Mouse (Mus musculus) megakaryocyte progenitor cell, adult 5-6 weeks (primary cell): ENCODE data around the gene Aldh3b2. TPM values are rescaled to one million over a fixed set of nuclear protein-coding genes. Genes with fewer than 3 reads are reported as not detected.

ENCODE experiments used
- ATAC-seq: replicated peaks from 2 replicates; pipeline ENCODE4 v1.8.0; 2016; ENCODE audit warnings: mild to moderate bottlenecking, moderate TSS enrichment, inconsistent platforms; ENCODE audit not compliant: poor library complexity
- total RNA-seq, 2 experiments: library from RNA; stranded (forward) in 1 of 2; stranded (reverse) in 1 of 2; fragments of 157-497, 149-512 nt in 1 of 2; fragments of 200-1000 nt in 1 of 2; gene quantifications; 2 replicates each; pipeline versions ENCODE4 v1.2.3 to v1.2.4; 2015 to 2017

The Aldh3b2 gene
- total RNA-seq, 2 experiments from 2014 or later: 0.25 TPM; not detected in 1

DNA sequence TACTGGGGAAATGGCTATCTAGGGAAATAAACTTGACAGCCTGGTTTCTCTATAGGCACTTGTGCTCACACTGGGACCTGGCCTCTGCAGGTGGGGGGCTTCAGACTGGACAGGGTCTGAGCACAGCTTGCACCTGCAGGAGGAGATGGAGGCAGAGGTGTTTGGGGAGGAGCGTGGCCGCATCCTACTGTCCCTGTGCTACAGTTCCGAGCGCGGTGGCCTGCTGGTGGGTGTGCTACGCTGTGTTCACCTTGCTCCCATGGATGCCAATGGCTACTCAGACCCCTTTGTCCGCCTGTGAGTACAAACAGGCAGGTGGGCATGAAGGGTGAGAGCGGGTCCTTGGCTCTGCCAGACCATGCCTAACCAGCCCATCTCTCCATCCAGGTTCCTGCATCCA is 33.8 kb downstream of the Aldh3b2 start:
- ATAC-seq: no peak

DNA sequence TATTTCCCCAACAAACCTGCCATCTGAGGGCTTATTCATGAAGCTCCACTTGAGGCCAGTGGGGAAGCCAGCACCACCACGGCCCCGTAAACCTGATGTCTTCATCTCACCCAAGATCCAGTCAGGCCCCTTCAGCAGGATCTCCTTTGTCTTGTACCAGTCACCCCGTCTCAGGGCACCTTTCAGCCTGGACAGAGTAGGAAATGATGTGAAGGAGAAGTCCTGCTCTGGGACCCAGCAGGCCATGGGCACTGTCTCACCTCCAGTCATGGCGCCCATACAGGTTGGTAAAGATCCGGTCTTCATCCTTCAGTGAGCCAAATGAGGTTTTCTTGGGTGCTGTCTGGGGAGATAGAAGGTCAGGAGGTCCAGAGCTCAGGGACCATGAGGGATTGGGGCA is 39.0 kb downstream of the Aldh3b2 start:
- ATAC-seq: no peak

DNA sequence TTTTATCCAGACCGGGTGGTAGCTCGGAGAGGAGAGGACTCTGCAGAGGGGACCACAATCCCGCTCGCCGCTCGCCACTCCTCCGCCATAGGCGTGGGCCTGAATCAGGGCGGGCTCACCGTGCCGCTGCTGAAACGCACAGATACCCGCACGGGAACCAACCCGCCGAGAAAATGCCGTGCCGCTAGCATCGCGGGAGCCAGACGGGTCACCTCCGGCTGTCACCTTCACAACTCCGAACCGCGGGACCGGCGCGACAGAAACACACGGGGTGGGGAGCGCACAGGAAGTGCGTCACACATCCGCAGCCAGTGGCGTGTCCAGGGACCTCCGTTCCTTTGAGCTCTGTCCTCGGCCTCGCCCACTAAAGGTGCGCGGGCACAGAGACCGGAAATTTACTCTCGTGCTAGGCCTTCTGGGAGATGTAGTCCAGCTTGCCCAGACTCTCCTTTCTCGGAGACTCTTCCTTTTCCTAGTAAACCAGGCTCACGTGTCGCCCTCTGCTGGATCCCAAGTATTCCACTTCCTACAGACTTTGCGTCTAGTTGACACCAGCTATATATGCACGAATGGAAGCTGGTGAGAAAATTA is 40.4 kb downstream of the Aldh3b2 start, which contains the start of gene Ndufv1:
Ndufv1 (minus strand) TSS at position 375 of the 591 bp plus-strand sequence.
- peak; percentile 96 for ATAC-seq

DNA sequence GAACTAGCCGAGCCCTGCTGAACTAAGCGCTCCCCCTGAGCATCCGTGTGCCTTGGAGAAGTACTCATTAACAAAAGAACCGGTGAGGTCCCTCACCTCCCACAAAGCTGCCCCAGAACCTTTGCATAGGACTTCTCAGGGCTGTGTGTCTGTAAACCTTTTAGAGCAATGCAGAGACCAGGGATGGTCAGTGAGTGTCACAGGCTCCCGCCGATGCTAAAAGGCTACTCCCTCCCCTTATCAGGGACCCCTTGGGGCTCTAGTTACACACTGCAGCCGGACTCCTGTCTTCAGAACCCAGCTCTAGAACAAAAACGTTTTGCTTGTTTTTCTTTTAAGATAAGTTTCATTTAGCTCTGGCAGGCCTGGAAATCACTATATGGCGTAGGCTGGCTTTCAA is 40.9 kb downstream of the Aldh3b2 start:
- peak; percentile 10; the same call in 1 of the 2 replicates for ATAC-seq

DNA sequence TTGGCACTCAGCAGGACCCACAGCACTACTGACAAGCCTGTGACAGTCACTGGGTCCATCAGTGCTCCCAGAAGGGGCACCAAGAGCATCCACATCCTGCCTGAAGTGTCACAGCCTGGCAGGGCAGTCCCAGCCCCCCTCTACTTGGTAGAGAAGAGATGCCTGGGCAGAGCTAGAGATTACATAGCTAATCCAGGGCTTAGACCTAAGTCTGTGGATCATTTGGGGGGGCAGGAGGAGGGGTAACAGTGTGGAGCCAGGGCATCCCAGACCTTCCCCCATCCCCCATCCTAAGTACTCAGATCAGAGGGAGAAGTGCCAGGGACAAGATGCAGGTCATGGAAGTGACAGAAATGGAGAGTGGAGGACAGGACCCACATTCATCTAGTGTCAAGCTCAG is 42.7 kb downstream of the Aldh3b2 start:
- no peak for ATAC-seq

DNA sequence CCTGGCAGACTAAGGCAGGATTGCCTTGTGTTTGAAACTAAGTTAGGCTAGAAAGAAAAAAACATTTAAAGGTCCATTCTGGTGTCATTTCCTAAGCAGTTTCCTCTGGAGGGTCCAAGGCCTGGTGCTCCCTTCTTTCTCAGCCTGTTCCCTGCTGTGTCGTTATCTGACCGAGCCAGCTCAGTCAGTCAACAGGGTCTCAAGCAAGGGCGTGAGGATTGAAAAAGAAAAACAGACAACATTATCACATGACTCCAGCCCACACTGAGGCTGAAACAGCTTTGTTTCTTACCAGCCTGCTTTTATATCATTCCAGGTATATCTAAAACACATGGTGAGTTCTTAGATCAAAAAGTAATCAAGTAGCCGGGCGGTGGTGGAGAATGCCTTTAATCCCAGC is 43.5 kb downstream of the Aldh3b2 start:
- no peak for ATAC-seq

DNA sequence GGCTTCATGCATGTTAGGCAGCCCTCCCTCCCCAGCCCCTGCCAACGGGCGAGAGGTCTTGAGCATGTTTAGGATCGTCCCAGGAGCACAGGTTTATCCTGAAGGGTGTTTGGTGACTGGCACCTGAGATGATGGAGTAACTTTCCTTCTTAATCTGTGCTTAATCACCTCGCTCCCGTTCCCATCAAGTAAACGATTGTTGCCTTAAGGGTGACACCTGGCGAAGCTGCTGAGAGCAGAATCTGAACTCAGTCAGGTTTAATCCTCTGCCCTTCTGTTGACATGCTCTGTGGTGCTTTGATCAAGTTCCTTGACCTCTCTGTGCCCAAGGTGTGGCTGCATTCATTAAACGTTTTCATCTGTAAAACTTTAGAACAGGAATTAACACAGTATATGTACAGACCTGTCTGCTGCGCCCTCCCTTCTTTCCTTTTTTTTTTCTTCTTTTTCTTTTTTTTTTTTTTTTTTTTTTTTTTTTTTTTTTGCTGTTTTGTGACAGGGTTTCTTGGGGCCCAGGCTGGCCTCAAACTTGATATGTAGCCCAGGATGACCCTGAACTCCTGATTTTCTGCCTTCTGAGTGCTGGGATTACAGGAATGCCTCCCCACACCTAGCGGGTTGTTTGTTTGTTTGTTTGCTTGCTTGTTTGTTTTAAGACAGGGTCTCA is 45.9 kb downstream of the Aldh3b2 start:
- no peak for ATAC-seq

DNA sequence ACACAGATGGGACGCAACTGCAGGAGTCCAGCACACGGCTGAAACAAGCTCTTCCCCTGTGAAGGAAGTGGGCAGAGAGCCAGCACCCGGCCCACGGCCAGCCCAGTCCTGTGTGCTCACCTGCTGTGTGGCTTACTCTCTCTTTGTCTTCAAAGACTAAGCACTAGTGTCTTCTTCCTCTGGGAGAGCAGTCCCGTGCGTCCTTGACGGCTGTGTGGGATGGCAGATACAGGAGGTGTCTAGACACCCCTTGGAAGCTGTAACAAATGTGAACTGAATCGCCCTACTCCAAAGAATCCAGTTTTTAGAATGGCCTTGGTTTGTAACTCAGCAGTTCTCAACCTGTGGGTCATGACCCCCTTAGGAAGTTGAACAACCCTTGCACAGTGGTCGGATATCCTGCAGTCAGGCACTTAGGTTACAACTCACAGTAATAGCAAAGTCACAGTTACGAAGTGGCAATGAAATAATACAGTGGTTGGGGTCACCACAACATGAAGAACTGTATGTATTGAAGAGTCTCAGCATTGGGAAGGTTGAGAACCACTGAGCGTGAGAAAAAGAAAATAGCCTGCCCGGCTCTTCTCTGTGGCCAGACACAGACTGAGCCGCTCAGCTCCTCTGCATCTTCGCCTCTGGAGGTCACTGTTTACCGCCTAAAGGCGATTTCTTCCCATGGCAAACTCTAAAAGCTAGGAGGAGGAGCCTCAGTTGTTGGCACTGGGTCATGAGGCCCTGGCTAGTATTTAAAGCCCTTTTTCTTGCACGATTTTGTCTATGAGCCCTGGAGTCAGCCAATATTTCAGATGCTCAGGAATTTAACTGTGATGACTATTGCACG is 46.8 kb downstream of the Aldh3b2 start:
- peak; percentile 99 for ATAC-seq

DNA sequence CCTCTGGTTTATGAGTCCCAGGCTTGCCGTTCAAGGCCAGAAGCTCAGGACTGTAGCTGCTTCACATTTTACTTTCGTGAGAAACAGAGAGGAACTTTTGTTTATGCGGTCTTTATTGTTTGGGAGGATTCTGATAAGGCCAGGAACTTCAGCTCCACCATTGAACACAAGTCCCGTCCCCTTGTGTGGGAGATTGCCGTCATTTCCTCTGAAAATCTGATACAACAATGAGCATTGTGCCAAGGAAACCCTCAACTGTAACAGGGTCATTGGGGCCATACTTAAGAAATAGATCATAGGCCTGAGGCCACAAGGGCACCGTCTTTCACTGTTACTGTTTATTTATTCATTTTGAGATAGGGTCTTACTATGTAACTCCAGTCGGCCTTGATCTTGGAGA is 51.1 kb downstream of the Aldh3b2 start:
- ATAC-seq: no peak

DNA sequence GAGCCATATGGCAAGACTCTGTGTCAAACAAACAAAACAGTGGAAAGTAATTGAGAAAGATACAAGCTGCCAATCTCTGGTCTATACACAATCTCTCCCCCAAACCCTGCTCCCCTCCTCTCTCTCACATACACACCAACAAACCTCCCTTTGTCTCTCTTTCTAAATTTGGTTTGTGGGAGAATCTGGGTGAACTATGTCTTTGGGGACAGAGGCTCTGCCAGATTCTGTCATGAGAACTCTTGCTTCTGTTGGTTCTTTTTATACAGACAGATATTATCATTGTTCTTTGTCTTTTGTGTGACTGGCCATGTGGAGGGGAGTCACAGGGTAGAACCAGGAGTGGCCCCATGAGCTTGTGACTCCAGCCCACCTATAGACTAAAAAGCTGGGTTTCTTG is 55.4 kb downstream of the Aldh3b2 start:
- ATAC-seq: no peak

Other genes with a start within 250 kb of the Aldh3b2 start
Only the 30 nearest of the 31 such genes appear.
- 20.1 and 21.9 TPM in 2 replicates for gene Kmt5b, start 204.9 kb upstream of the Aldh3b2 start, total RNA-seq (2015)
- 29.5 and 42.7 TPM in 2 replicates for gene Kmt5b, start 204.9 kb upstream of the Aldh3b2 start, total RNA-seq (2017)
- gene Chka, start 120.6 kb upstream of the Aldh3b2 start, total RNA-seq (2015): 39.7 and 43.8 TPM in 2 replicates
- gene Chka, start 120.6 kb upstream of the Aldh3b2 start, total RNA-seq (2017): 38.2 and 39.8 TPM in 2 replicates
- 122 and 178 TPM in 2 replicates for gene Tcirg1, start 65.2 kb upstream of the Aldh3b2 start, total RNA-seq (2015)
- 208 and 211 TPM in 2 replicates for gene Tcirg1, start 65.2 kb upstream of the Aldh3b2 start, total RNA-seq (2017)
- gene Ndufs8, start 59.6 kb upstream of the Aldh3b2 start, total RNA-seq (2015): 239 and 257 TPM in 2 replicates
- 65.6 and 86.1 TPM in 2 replicates for gene Ndufs8, start 59.6 kb upstream of the Aldh3b2 start, total RNA-seq (2017)
- 5.0 and 6.9 TPM in 2 replicates for gene Aldh3b1, start 42.5 kb upstream of the Aldh3b2 start, total RNA-seq (2015)
- 10.5 and 12.6 TPM in 2 replicates for gene Aldh3b1, start 42.5 kb upstream of the Aldh3b2 start, total RNA-seq (2017)
- gene Unc93b1, start 37.1 kb upstream of the Aldh3b2 start, total RNA-seq (2015): 95.9 and 111 TPM in 2 replicates
- gene Unc93b1, start 37.1 kb upstream of the Aldh3b2 start, total RNA-seq (2017): 175 and 202 TPM in 2 replicates
- 0.32 and 0.71 TPM in 2 replicates for gene Aldh3b3, start 13.7 kb upstream of the Aldh3b2 start, total RNA-seq (2015)
- gene Aldh3b3, start 13.7 kb upstream of the Aldh3b2 start, total RNA-seq (2017): 0.04 and 0.27 TPM in 2 replicates
- 3.4 and 3.9 TPM in 2 replicates for gene Acy3, start 14.2 kb downstream of the Aldh3b2 start, total RNA-seq (2015)
- 1.2 and 1.6 TPM in 2 replicates for gene Acy3, start 14.2 kb downstream of the Aldh3b2 start, total RNA-seq (2017)
- gene Tbx10, start 20.4 kb downstream of the Aldh3b2 start, total RNA-seq (2015): not detected in 2 replicates
- gene Tbx10, start 20.4 kb downstream of the Aldh3b2 start, total RNA-seq (2017): not detected in 2 replicates
- gene Nudt8, start 28.3 kb downstream of the Aldh3b2 start, total RNA-seq (2015): 15.1 and 16.2 TPM in 2 replicates
- gene Nudt8, start 28.3 kb downstream of the Aldh3b2 start, total RNA-seq (2017): 10.4 and 14.4 TPM in 2 replicates
- 0.57 and 1.5 TPM in 2 replicates for gene Gm49405, start 28.3 kb downstream of the Aldh3b2 start, total RNA-seq (2015)
- 1.5 and 1.9 TPM in 2 replicates for gene Gm49405, start 28.3 kb downstream of the Aldh3b2 start, total RNA-seq (2017)
- gene Doc2g, start 31.0 kb downstream of the Aldh3b2 start, total RNA-seq (2015): 1.6 and 2.9 TPM in 2 replicates
- gene Doc2g, start 31.0 kb downstream of the Aldh3b2 start, total RNA-seq (2017): 1.3 and 2.9 TPM in 2 replicates
- 123 and 135 TPM in 2 replicates for gene Ndufv1, start 40.5 kb downstream of the Aldh3b2 start, total RNA-seq (2015)
- 223 and 254 TPM in 2 replicates for gene Ndufv1, start 40.5 kb downstream of the Aldh3b2 start, total RNA-seq (2017)
- gene Gstp1, start 65.7 kb downstream of the Aldh3b2 start, total RNA-seq (2015): 264 and 361 TPM in 2 replicates
- gene Gstp1, start 65.7 kb downstream of the Aldh3b2 start, total RNA-seq (2017): 79.8 and 88.4 TPM in 2 replicates
- not detected in 2 replicates for gene Gstp2, start 73.7 kb downstream of the Aldh3b2 start, total RNA-seq (2015)
- gene Gstp2, start 73.7 kb downstream of the Aldh3b2 start, total RNA-seq (2017): not detected in 2 replicates
- gene Gstp3, start 87.2 kb downstream of the Aldh3b2 start, total RNA-seq (2015): 1.4 and 7.5 TPM in 2 replicates
- gene Gstp3, start 87.2 kb downstream of the Aldh3b2 start, total RNA-seq (2017): 2.2 TPM in 2 replicates
- gene Cabp2, start 109.2 kb downstream of the Aldh3b2 start, total RNA-seq (2015): not detected in 2 replicates
- gene Cabp2, start 109.2 kb downstream of the Aldh3b2 start, total RNA-seq (2017): not detected in 2 replicates
- 112 and 126 TPM in 2 replicates for gene Cdk2ap2, start 124.9 kb downstream of the Aldh3b2 start, total RNA-seq (2015)
- 24.2 and 44.8 TPM in 2 replicates for gene Cdk2ap2, start 124.9 kb downstream of the Aldh3b2 start, total RNA-seq (2017)
- 7.8 and 11.2 TPM in 2 replicates for gene Pitpnm1, start 127.7 kb downstream of the Aldh3b2 start, total RNA-seq (2015)
- gene Pitpnm1, start 127.7 kb downstream of the Aldh3b2 start, total RNA-seq (2017): 6.8 and 17.2 TPM in 2 replicates
- 61.9 and 66.4 TPM in 2 replicates for gene Aip, start 153.5 kb downstream of the Aldh3b2 start, total RNA-seq (2015)
- gene Aip, start 153.5 kb downstream of the Aldh3b2 start, total RNA-seq (2017): 24.4 and 31.1 TPM in 2 replicates
- gene Gpr152, start 167.5 kb downstream of the Aldh3b2 start, total RNA-seq (2015): not detected in 2 replicates
- gene Gpr152, start 167.5 kb downstream of the Aldh3b2 start, total RNA-seq (2017): 0.10 TPM in 1 of 2 replicates, not detected in the other
- gene Cabp4, start 171.7 kb downstream of the Aldh3b2 start, total RNA-seq (2015): not detected in 2 replicates
- not detected in 2 replicates for gene Cabp4, start 171.7 kb downstream of the Aldh3b2 start, total RNA-seq (2017)
- gene Coro1b, start 176.3 kb downstream of the Aldh3b2 start, total RNA-seq (2015): 138 and 142 TPM in 2 replicates
- gene Coro1b, start 176.3 kb downstream of the Aldh3b2 start, total RNA-seq (2017): 66.4 and 83.5 TPM in 2 replicates
- 96.4 and 114 TPM in 2 replicates for gene Ptprcap, start 181.3 kb downstream of the Aldh3b2 start, total RNA-seq (2015)
- gene Ptprcap, start 181.3 kb downstream of the Aldh3b2 start, total RNA-seq (2017): 79.5 and 83.5 TPM in 2 replicates
- gene Rps6kb2, start 191.0 kb downstream of the Aldh3b2 start, total RNA-seq (2015): 21.6 and 22.1 TPM in 2 replicates
- 23.1 and 30.2 TPM in 2 replicates for gene Rps6kb2, start 191.0 kb downstream of the Aldh3b2 start, total RNA-seq (2017)
- gene Carns1, start 203.2 kb downstream of the Aldh3b2 start, total RNA-seq (2015): 2.2 and 2.4 TPM in 2 replicates
- 1.0 and 2.1 TPM in 2 replicates for gene Carns1, start 203.2 kb downstream of the Aldh3b2 start, total RNA-seq (2017)
- 39.3 and 46.6 TPM in 2 replicates for gene Tbc1d10c, start 219.0 kb downstream of the Aldh3b2 start, total RNA-seq (2015)
- 15.3 and 17.5 TPM in 2 replicates for gene Tbc1d10c, start 219.0 kb downstream of the Aldh3b2 start, total RNA-seq (2017)
- gene Ppp1ca, start 219.7 kb downstream of the Aldh3b2 start, total RNA-seq (2015): 395 and 413 TPM in 2 replicates
- 482 and 538 TPM in 2 replicates for gene Ppp1ca, start 219.7 kb downstream of the Aldh3b2 start, total RNA-seq (2017)
- gene Rad9a, start 229.3 kb downstream of the Aldh3b2 start, total RNA-seq (2015): 28.0 and 31.0 TPM in 2 replicates
- 16.1 and 19.7 TPM in 2 replicates for gene Rad9a, start 229.3 kb downstream of the Aldh3b2 start, total RNA-seq (2017)
- gene Clcf1, start 241.9 kb downstream of the Aldh3b2 start, total RNA-seq (2015): 2.8 and 5.0 TPM in 2 replicates
- 1.3 and 3.0 TPM in 2 replicates for gene Clcf1, start 241.9 kb downstream of the Aldh3b2 start, total RNA-seq (2017)